Mouse (Mus musculus) embryonic fibroblast, embryonic 13.5 days (primary cell): ENCODE data around the gene Pga5.

Experiments used
- CTCF ChIP-seq: IDR thresholded peaks from 2 replicates; pipeline ENCODE4 v1.5.1; 2011; ENCODE audit warnings: mild to moderate bottlenecking, control low read depth, low read length, moderate library complexity, borderline replicate concordance; ENCODE audit not compliant: insufficient read depth
- POLR2A ChIP-seq: IDR thresholded peaks from 2 replicates; pipeline ENCODE4 v1.6.1; 2011; ENCODE audit warnings: low read depth, mild to moderate bottlenecking, control low read depth, low read length, moderate library complexity

- TF ChIP-seq CTCF (no peak), POLR2A (no peak)
These were observed 29.7 kb downstream of the Pga5 start for GRCm38 (mm10) chr19:10648156-10648555.
